Mouse (Mus musculus): ENCODE data around the gene Src.

DNA sequence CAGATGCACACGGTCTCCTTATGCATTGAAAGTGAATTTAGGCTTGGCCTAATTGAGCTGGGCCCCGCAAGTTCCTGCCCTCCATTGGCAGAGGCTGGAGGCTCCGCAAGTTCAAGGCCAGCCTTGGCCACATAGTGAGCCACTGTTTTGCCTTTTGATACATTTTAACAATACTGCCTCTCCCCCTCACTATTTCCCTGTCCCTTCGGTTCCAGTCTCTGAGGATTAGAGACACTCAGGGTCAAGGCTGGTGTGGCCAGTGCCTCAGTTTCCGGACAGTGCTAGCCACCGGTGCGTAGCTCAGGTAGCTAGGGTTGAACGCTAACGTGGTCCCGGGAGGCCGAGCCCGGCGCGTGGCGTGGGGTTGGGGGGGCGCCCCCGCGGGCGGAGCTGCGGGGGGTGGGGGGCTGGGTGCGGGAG is 5.5 kb downstream of the Src start:
- TF ChIP-seq CTCF (IDR thresholded peaks at IDR 0.05) (no peak), EP300 (IDR thresholded peaks at IDR 0.05) (no peak)
